Mouse (Mus musculus) testis, adult 2 months (tissue): ENCODE results near the gene Zfhx3.

Experiments
- CTCF ChIP-seq: fragments of 200-500 bp; IDR thresholded peaks from 2 replicates; pipeline ENCODE4 v1.5.1; 2012; ENCODE audit warnings: low read depth, mild to moderate bottlenecking, inconsistent platforms, low read length, moderate library complexity; ENCODE audit not compliant: control insufficient read depth, insufficient read depth, insufficient replicate concordance
- POLR2A ChIP-seq: fragments of 200-500 bp; IDR thresholded peaks from 2 replicates; pipeline ENCODE4 v1.6.1; 2012; ENCODE audit warnings: low read depth, mild to moderate bottlenecking, inconsistent platforms, low read length, moderate library complexity; ENCODE audit not compliant: control insufficient read depth

- no peak for TF ChIP-seq CTCF
- TF ChIP-seq POLR2A = no peak
These were observed 787.4 kb downstream of the Zfhx3 start for GRCm38 (mm10) chr8:108729667-108730329.
